Mouse (Mus musculus) cerebellum, adult 8-10 months (tissue): ENCODE data around the gene Ptges.

Source experiments
- DNase-seq: peaks from one replicate; pipeline ENCODE4 v3.0.0; 2022

Ptges gene

DNA sequence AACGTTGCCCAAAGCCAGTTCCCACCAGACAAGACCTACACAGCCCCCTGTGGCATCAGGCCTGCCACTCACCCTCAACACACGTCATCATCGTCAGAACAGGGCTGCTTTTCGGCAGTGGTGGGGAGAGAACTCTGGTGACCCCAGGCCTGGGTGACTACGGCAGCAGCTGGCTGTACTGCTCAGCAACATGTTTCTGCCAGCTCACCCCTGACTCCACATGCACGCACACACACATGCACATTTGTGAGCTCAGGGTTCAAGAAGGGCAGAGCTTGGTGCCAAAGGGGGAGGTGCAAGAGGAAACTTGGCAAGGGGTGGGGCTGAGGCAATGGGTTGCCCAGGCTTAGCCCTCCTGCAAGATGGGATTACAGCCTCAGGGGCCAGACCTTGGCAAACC lies 32.4 kb downstream of the Ptges start:
- no peak for DNase-seq

DNA sequence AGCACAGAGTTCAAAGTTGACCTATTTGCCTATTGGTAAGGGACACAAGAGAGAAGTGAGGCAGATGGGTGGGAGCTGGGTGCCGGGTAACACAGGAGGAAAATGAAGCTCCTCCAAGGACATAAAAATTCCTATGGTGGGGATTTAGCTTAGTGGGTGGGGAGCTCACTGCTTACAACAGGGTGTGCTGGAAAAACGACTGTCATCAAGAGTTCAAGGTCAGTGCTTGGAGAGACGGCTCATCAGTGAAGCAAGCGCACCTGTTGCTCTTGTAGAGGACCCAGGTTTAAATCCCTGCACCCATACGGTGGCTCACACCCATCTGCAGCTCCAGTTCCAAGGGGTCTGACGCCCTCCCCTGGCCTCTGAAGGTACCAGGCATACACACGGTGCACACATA lies 35.7 kb downstream of the Ptges start:
- DNase-seq = no peak

DNA sequence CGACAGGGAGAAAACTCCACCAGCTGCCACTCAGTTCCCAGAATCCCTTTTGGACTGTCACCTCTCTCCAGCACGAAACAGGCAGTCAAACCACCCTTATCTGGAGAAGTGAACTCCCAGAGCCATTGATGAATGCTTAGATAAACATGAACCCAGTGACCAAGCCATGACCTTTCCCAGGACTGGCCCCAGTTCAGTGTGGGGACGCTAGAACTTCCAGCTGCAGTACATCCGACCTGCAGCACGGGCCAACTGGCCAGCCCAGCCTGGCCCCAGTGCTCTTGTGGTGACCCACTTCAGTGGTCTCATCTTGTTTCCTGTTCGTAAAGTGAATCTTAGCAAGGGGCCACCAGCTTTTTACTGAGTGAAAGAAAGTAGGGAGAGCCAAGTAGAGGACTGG lies 36.3 kb downstream of the Ptges start:
- no peak for DNase-seq

DNA sequence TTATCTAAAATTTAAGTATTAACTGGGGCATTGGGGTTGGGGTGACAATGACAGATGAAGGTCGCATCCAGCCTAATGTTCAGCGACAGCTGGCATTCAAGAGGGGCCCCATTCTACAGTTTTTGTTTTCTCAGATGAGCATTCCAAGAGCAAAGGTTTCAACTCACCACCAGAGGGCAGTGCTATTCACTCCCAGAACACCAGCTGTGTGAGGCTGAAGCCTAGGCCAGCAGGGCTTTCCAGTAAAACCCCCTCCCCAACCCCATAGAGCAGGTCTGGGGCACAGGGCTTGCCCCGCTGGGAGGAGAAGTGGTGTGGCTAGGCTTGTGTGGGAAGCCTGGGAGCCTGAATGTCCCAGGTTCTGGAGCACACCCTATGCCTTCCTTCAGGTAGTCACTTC lies 38.7 kb downstream of the Ptges start:
- peak; percentile 39 for DNase-seq

DNA sequence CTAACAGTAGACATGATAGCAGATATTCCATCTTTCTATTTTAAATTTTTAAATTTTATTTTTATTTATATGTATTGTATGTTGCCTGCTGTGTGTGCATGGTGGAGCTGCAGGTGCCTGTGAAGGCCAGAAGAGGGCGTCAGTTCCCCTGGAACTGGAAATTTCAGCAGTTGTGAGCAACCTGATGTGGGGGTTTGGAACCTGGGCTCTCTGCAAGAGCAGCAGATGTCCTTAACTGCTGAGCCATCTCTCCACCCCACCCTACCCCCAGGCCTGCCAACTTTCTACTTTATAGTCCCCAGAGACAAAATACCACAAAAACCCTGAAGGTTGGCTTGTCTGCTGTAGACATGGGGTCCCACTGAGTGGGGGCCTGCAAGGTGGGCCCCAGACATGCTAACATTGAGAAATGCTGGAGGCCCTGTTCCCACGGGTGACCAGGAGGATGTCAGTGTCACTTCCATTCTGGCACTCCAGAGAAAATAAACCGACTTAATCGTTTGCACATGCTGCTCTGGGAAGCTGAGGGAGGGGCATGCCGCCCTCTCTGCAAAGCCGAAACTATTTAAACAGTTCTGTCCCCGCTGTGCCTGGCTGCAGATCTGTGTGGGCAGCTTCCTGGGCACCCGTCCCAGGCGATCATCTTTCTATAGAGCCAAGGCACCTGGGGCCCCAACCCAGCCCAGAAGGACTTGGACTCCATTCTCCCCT lies 44.1 kb downstream of the Ptges start:
- peak; percentile 51 for DNase-seq

DNA sequence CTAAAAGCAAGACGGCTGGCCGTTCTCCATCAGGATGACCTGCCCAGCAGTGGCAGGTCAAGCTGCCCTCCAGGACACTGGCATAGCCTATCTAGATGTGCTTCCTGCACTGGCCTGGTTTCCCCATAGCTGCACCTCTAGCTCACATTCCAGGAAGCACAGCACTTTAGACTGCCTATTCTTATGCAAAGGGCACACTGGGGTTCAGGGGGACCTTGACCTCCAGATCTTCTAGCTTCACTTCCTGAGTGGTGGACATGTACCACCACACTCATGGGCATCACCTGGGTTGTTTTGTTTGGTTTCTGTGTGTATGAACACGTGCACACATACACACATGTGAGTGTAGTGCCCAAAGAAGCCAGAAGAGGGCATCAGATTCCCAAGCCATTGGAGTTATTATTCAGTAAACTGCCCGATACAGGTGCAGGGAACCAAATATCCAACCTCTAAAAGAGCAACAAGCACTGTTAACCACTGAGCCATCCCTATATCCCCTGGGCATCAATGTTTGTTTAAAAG lies 44.8 kb downstream of the Ptges start:
- no peak for DNase-seq

DNA sequence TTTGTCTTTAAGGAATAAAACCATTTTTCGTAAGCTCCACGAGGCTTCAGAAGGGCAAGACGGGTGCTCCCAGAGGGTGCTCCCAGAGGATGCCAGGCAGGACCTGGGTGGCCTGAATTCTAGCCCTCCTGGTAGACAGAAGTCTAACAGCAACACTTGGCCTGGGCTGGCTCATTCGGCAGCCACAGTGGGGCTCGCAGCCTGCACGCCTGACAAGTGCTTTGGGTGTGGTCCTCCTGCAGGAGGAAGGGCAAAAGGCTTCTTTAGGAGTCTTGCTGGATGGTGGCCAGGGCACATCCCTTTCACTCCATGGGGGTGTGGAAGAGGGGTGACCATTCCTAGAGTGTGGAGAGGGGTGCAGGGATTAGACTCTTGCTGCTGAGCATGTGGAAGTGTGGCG lies 48.4 kb downstream of the Ptges start:
- no peak for DNase-seq

DNA sequence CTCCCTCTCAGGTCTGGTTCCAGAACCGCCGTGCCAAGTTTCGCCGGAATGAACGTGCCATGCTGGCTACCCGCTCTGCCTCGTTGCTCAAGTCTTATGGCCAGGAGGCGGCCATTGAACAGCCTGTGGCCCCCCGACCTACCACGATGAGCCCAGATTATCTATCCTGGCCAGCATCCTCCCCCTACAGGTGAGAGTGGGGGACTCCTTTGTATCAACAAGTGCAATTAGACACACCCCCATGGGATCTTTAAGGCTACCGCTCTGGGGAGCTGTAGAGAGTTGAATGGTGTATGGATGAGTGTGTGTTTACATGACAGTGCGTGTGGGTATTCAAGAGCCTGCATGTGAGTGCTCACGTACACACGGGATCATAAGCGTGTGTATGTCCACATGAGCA lies 50.2 kb downstream of the Ptges start:
- DNase-seq = no peak

DNA sequence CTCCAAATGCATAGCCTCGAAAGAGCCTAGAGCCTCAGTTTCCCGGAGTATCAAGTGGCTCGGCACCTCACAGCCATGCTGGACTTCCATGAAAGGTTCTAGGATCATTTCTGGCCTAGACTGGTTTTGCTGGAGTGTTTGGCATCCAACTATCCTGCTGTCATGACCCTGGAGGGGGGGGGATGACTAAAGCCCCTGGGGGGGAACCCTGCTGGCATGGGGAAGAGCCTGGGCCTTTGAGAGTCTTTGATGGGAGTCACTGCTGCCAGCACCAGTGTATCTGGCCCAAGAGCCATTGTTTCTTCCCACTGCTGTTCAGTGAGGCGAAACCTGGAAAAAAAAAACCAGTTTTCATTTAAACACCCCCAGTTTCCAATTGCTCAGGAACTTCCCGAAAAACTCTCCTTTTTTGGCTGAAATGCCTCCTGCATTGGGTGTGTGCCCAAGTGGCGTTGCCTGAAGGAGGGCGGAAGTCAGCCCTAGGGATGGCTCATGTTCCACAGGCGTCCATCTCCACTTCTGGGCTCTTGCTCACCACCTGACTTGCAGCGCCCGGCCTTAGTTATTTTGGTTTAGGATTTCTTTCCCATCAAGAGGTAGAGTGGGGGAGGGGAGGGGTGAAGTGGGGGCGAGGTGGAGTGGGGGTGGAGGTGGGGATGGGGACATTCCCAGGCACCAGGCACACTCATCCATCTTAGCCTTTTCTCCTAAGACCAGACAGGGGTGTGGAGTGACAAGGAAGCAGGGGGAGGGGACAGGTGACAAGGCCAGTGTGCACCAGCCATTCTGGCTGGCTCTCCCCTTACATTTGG lies 53.8 kb downstream of the Ptges start:
- DNase-seq = no peak

DNA sequence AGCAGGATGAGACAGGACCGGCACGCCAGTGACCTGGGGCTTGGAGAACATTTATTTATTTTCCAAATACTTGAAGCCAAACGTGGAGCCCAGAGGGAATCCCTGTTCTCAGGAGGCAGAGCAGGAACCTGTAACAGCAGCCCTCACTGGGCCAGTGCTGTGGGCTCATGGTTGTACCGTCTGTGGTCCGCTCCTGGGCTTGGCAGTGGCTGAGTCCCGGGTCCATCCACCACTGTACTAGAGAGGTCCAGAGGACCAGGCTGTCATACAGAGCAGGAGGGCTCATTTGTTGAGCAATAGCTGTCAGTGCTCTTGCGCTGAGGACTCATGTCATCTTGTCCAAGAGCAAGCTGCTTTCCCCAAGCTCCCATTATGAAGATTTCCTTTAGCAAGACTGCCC lies 54.6 kb downstream of the Ptges start:
- no peak for DNase-seq

DNA sequence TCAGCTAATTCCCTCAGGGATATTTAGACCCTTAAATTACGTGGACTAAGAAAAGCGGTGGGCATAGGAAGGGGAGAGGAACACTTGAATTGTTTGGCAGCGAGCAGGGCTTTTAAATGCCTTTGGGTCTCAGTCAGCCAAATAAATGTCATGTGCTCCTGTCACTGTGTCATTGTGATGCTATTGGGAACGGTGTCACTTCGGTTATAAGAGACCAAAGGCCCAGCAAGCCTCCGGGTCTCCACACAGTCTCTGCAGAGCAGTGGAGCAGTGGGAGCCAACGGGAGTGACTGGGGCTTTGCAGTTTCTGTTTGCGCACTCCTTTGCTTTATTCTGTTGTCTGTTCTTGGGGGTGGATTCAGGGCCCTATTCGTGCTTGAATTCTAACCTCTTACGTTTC lies 55.2 kb downstream of the Ptges start:
- DNase-seq = no peak

DNA sequence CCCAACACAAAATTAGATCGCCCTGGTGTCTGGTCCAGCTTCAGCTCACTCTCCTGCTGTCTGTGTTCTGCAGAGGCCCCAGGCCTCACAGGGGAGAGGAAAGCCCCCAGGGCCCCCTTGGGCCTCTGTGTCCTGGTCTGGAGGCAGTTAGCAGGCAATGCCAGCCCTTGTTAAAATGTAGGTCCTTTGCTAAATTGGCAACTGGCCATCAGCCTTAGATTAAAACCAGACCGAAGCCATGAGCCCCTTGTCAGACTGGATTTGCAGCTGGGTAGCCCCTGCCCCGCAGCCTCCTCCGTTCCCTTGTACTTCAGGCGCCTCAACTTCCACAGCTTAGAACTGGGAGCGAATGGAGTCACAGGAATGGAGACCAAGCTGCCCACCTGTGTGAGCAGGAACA lies 57.0 kb downstream of the Ptges start:
- DNase-seq = no peak

DNA sequence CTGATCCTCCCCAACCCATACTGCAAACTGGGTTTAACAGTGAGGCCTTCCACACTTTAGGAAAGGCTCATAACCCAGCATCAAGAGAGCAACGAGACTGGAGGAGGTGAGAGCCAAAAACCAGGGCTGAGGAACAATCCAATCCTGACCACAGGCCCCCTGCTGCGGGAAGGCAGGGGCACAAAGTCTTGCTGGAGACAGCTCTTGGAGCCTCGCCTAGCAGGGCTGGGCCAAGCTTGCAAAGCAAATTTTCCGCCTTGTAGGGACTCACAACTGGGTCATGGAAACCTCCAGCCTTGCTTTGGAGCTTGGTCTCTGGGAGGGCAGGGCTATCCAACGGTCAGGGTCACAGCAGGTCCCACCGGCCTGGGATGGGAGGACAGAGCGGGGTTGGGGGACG lies 58.8 kb downstream of the Ptges start:
- peak; percentile 21 for DNase-seq

DNA sequence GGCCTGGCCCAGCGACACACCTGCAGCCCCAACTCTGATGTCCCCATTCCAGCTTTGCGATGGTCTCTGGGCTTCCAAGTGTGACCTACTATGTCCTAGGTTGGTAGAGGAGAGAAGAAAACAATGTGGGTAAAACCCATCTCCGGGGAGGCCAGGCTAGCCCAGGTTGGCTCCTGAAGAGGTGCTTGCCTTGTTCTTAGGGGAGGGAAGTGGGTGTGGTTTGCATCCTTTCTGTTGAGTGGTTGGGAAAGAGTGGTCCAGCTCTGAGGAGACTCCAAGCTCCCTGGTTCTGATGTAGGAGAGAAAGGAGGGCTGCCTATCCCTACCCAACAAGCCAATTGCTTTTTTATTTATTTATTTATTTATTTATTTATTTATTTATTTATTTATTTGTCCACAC lies 64.2 kb downstream of the Ptges start:
- DNase-seq = no peak

DNA sequence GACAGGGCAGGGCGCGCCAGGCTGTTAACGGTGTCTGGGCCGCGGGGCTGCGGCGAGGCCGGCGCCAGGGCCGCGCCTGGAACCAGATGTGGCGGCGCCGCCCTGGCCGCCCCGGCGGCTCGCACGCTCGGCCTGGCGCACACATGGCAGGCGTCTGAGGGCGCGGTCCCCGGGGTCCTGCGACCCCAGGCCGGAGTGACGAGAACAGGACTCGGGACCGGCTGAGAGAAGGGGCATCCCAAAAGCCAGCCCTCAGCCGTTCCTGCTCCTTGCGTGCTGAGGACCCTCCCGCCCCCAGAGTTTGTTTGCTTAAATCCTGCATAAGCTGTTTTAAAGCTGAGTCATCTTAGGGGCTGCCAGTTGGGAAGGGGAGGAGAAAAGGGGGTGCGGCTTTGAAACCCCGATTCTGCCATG lies 64.7 kb downstream of the Ptges start:
- no peak for DNase-seq

DNA sequence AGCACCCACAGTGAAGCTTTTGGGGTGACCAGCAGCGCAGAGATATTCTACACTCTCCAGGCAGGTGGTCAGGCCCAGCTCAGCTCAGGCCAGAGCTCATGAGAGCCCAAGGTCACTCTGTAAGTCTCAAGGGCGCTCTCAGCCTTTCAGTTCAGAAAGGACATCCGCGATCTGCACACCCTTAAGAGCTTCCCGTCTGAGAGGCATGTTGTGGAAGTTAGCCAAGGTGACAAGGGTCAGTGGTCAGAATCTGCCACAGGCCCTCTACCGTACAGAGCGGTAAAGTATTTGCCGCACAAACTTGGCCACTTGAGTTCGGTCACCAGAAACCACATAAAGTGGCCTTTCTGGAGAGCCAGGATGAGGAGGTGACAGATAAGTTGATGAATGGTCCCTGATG lies 66.1 kb downstream of the Ptges start:
- no peak for DNase-seq

DNA sequence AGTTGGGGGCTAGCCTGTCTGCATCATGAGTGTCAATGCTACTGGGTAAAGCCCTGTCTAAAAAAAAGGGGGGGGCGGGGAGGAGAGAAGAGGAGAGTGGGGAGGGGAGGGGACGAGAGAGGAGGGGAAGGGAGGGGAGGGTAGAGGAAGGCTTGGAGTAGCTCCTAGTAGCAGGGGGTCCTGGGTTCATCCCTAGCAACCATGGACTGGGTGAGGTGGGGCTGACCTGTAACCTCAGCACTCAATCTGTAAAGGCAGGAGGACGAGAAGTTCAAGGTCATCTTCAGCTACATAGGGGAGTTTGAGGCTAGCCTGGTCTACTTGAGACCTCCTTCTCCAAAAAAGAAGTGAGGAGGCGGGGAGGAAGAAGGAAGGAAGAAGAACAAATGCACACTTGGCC lies 67.6 kb downstream of the Ptges start:
- DNase-seq = no peak

DNA sequence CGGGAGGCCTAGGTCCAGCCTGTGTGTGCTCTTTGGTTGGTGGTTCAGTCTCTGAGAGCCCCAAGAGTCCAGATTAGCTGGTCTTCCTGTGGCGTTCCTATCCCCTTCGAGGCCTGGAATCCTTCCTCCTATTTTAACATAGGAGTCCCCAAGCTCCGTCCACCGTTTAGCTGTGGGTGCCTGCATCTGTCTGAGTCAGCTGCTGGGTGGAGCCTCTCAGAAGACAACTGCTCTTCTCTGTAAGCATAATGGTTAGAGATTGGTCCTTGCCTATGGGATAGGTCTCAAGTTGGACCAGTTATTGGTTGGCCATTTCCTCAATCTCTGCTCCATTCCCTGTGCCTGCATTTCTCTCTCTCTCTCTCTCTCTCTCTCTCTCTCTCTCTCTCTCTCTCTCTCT lies 69.9 kb downstream of the Ptges start:
- no peak for DNase-seq

DNA sequence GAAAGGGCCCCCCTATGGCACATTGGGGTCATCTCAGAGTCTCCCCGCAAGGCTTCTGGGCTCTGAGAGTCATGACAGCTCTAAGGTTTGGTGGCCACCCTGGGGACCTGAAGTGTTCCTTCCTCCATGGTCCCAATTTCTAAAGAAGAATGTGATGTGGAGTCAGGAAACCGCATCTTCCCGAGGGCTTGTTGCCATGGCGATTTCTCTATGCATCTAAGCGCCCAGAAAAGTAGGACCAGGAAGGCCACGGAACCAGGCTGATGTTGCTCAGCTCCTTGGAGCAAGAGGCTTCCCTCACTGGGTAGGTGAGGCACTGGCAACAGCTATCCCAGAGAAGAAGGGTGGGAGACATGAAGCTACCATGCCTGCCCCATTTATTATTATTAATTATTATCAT lies 72.6 kb downstream of the Ptges start:
- DNase-seq = no peak

DNA sequence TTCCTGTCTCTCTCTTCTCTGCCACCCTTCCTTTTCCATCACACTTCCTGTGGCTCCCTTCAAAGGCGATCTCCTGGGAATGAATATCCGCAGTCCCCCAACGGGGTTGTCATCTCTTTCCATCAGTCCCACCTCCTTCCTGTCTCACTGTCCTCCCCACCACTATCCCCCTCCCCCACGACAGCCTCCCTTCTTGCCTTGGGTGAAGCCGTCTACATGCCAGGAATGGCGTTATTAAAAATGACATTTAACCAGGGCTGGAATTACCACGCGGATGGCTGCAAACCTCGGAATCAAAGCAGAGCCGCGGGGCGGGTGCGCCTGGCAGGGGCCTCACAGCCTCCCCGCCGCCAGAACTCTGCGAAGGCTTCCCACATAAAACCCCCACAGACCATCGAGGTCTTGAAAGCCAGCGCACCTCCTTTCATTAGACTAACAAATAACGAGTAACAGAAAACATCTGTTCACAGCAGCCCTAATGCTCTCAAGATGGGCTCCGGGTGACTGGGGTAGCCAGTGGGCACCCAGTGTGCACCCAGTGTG lies 76.8 kb downstream of the Ptges start:
- DNase-seq = no peak

DNA sequence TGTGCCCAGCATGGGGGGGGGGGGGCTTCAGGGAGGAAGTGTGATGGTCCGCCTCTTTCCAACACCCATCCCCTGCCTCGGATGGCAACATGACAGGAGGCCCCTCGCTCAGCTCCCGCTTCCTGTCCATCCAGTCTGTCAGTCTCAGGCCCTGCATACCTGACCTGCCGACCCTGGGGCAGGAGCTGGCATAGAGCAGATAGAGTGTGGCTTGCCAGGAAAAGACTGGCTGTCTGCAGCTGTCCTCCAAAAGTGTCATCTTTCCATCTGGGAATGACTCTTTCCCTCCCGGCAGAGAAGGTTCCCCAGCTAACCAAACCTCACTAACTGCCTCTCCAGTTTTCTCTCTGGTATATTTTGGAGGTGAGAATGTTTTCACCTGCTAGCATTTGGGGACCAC lies 79.1 kb downstream of the Ptges start:
- DNase-seq = no peak

DNA sequence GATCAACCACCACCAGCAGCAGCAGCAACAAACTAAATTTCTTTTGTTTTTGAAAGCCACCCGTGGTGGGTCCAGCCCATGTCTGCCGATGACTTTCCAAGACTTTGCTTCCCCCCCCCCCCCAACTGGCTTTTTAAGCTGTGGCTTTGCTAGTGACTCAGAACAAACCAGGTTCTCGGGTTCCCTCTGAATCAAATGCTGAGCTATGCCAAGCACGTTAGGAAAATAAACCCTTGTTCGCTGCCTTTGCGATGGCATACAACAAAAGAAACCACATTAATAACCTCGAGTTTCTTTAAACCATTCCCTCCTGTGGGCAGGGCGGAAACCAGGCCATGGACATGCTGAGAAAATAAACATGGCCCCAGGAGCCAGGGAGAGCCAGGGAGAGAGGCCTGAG lies 81.5 kb downstream of the Ptges start:
- no peak for DNase-seq

DNA sequence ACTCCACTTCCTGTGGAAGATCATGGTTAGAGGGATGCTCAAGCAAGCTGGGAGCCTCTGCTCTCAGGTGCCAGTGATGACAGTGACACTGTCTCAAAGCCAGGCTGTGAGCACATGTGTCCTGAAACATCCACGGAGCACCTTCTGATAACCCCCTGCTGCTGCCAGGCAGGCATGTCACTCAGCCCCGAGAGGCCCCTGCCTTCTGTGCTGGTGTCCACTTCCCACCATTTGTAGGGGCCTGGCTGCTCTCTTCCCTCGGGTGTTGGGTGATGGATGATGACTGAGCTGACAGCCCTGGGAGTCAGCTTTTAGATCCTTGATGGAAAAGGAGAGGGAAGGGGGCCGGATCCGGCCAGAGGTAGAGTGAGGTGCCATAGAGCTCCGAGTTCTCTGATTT lies 82.9 kb downstream of the Ptges start:
- no peak for DNase-seq

DNA sequence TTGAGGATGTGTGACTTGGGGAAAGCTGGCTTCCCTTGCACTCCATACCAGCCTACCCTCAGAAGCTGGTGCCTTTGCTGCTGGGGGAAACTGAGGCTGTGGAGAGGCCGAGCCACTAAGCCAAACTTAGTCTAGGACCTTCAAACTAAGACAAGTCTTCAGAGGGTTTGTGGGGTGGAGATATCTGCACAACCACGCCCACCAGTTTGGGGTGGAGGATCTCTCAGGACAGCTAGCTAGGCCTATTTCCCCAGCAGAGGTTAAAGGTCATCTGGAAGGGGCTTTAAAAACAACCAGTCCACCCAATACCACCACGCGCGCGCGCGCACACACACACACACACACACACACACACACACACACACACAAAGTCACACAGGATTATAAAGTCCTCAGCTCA lies 83.4 kb downstream of the Ptges start:
- no peak for DNase-seq
